In genomic region chr4:63084473-63084889, GRCm38 (mm10) we compare ENCODE assay signal across 8 mouse cellular contexts.
A peak's percentile ranks its signal among the peaks of the same experiment; 100 is the strongest.
DNase-seq lines count a peak whose midpoint lies in the region; ATAC-seq and TF ChIP-seq lines count a peak whose summit lies in the region.

No protein-coding gene starts in this region.

- TF ChIP-seq CTCF in lung, postnatal 0 days (IDR thresholded peaks at IDR 0.05), result peak; percentile 45

- TF ChIP-seq EP300 in lung, postnatal 0 days (IDR thresholded peaks at IDR 0.05), result no peak

- H3K27ac ChIP-seq in forebrain, embryonic 15.5 days (replicated peaks), result no peak overlapping the region
- H3K27ac ChIP-seq in forebrain, embryonic 10.5 days, result no peak overlapping the region
- H3K27ac ChIP-seq in lung, postnatal 0 days (ENCODE audit: low read length), result no peak overlapping the region

- H3K4me1 ChIP-seq in forebrain, embryonic 15.5 days, result no peaks in the 10 kb centered on the region
- H3K4me1 ChIP-seq in forebrain, embryonic 10.5 days, result no peaks in the 10 kb centered on the region
- H3K4me1 ChIP-seq in lung, postnatal 0 days (ENCODE audit: insufficient read depth, low read depth, low read length), result no peaks in the 10 kb centered on the region

- no peaks in the 10 kb centered on the region for H3K9me3 ChIP-seq in forebrain, embryonic 15.5 days
- H3K9me3 ChIP-seq in forebrain, embryonic 10.5 days, result no peaks in the 10 kb centered on the region
- no peaks in the 10 kb centered on the region for H3K9me3 ChIP-seq in lung, postnatal 0 days (ENCODE audit: low read length)

- H3K4me3 ChIP-seq in forebrain, embryonic 15.5 days, result no peak overlapping the region
- no peak overlapping the region for H3K4me3 ChIP-seq in forebrain, embryonic 10.5 days
- H3K4me3 ChIP-seq in lung, postnatal 0 days (ENCODE audit: low read depth, low read length), result no peak overlapping the region

- H3K9ac ChIP-seq in forebrain, embryonic 15.5 days (replicated peaks), result no peak overlapping the region
- H3K9ac ChIP-seq in lung, postnatal 0 days (replicated peaks; ENCODE audit: low read depth), result no peak overlapping the region

- 57% methylated on average over 8 of the region's 8 CpGs for WGBS in forebrain, embryonic 15.5 days
- WGBS in forebrain, embryonic 10.5 days, result 90% methylated on average over 8 of the region's 8 CpGs
- WGBS in lung, postnatal 0 days, result 45% methylated on average over 8 of the region's 8 CpGs

- H3K36me3 ChIP-seq in forebrain, embryonic 15.5 days, result 0 out of 2 replicates have a peak, but pooled peaks cover 3% of the 10 kb centered on the region
- H3K36me3 ChIP-seq in forebrain, embryonic 10.5 days (replicated peaks), result peaks cover 91% of the 10 kb centered on the region
- no peaks in the 10 kb centered on the region for H3K36me3 ChIP-seq in lung, postnatal 0 days (ENCODE audit: insufficient read depth, low read length)

- peak; percentile 63 for ATAC-seq in forebrain, embryonic 15.5 days (replicated peaks)
- ATAC-seq in frontal cortex, adult (ENCODE audit: low TSS enrichment), result peak; percentile 67
- ATAC-seq in lung, postnatal 0 days, result peak; percentile 56
- ATAC-seq in granulocyte monocyte progenitor cell, adult 5-6 weeks (replicated peaks; ENCODE audit: poor library complexity, severe bottlenecking), result no peak

- H3K4me2 ChIP-seq in forebrain, embryonic 15.5 days (replicated peaks), result no peak overlapping the region
- H3K4me2 ChIP-seq in lung, postnatal 0 days (replicated peaks; ENCODE audit: low read depth, low read length), result no peak overlapping the region

- no peaks in the 10 kb centered on the region for H3K27me3 ChIP-seq in forebrain, embryonic 15.5 days
- H3K27me3 ChIP-seq in forebrain, embryonic 10.5 days (ENCODE audit: poor library complexity, severe bottlenecking), result no peaks in the 10 kb centered on the region
- no peaks in the 10 kb centered on the region for H3K27me3 ChIP-seq in lung, postnatal 0 days (replicated peaks; ENCODE audit: insufficient read depth, low read length)

- no peak for DNase-seq in forebrain, embryonic 10.5 days (ENCODE audit: extremely low spot score, low spot score)
- DNase-seq in adipocyte (ENCODE audit: low spot score), result peak; percentile 16
- peak; percentile 58 to 76 for DNase-seq in kidney, postnatal 25 days
- peak; percentile 59 for DNase-seq in lung, postnatal 0 days (ENCODE audit: low spot score)
- no peak for DNase-seq in natural killer cell, adult 2 months (ENCODE audit: low spot score in 2 of 2)

Comparison
In these comparisons a context has a peak if more than half of its experiments do, and no peak if none do; other contexts are left out.
1. DNase-seq: peak in adipocyte (single experiment), kidney, postnatal 25 days (2 of 2) and lung, postnatal 0 days (single experiment); none in forebrain, embryonic 10.5 days (single experiment) and natural killer cell, adult 2 months (0 of 2).